Mouse (Mus musculus) CH12.LX (cell line): ENCODE measurements at regions not wholly inside any gene's neighbourhood (a gene's known extent, or its start where the extent isn't known, plus 50 kb on each side); places are given as distances from the start of the nearest gene placed in this dataset.

ENCODE experiments used
- DNase-seq: peaks from one replicate; pipeline ENCODE4 v3.0.0-alpha.2; 2013; ENCODE audit errors: extremely low read depth
- H3K27ac ChIP-seq: 2 replicates; pipeline ENCODE4 v1.5.1; 2012; ENCODE audit warnings: low read depth, mild to moderate bottlenecking, control low read depth, moderate library complexity; ENCODE audit not compliant: insufficient read depth
- H3K27me3 ChIP-seq: replicated peaks from 2 replicates; pipeline ENCODE3; 2012; ENCODE audit warnings: inconsistent platforms
- H3K36me3 ChIP-seq, 2 experiments: replicated peaks in 1 of 2; 2 replicates each; pipeline versions ENCODE3 to v1.6.1; 2012; ENCODE audit warnings: inconsistent platforms in 1 of 2, low read length in 1 of 2, mild to moderate bottlenecking in 1 of 2, mixed read lengths in 1 of 2, moderate library complexity in 1 of 2; ENCODE audit not compliant: control insufficient read depth in 1 of 2, insufficient read depth in 1 of 2
- H3K4me1 ChIP-seq, 2 experiments: 2 replicates each; pipeline ENCODE4 v1.6.1; 2012; ENCODE audit warnings: inconsistent platforms in 1 of 2, moderate library complexity in 1 of 2; ENCODE audit not compliant: insufficient read depth in 2 of 2, control insufficient read depth in 1 of 2
- H3K4me2 ChIP-seq: 2 replicates; pipeline ENCODE4 v1.6.1; 2012; ENCODE audit warnings: low read depth, mild to moderate bottlenecking, control low read depth; ENCODE audit not compliant: poor library complexity, insufficient read depth, severe bottlenecking
- H3K4me3 ChIP-seq, 3 experiments: fragments of 150-350 bp in 1 of 3; sonication (generic) in 1 of 3; replicated peaks in 1 of 3; 2 replicates each; pipeline versions ENCODE3 to v1.5.1; 2011 to 2012; ENCODE audit warnings: low read depth in 2 of 3, low read length in 2 of 3, mild to moderate bottlenecking in 2 of 3, moderate library complexity in 2 of 3, control low read depth in 1 of 3, improper control_type of control experiment in 1 of 3, inconsistent platforms in 1 of 3, mixed read lengths in 1 of 3; ENCODE audit not compliant: poor library complexity in 1 of 3
- H3K79me2 ChIP-seq: replicated peaks from 2 replicates; pipeline ENCODE4 v1.6.1; 2012; ENCODE audit warnings: mild to moderate bottlenecking, moderate library complexity; ENCODE audit not compliant: control insufficient read depth, poor library complexity, insufficient read depth, severe bottlenecking; ENCODE audit errors: extremely low read depth
- H3K9ac ChIP-seq: 2 replicates; pipeline ENCODE4 v1.6.1; 2012; ENCODE audit warnings: low read depth, mild to moderate bottlenecking, control low read depth, moderate library complexity; ENCODE audit not compliant: insufficient read depth
- H3K9me3 ChIP-seq: replicated peaks from 2 replicates; pipeline ENCODE3; 2012; ENCODE audit warnings: low read length, inconsistent platforms, mixed read lengths
- BHLHE40 ChIP-seq: IDR thresholded peaks from 2 replicates; pipeline ENCODE4 v1.6.1; 2011; ENCODE audit warnings: mild to moderate bottlenecking, low read depth, low read length, improper control_type of control experiment
- CHD1 ChIP-seq: IDR thresholded peaks from 2 replicates; pipeline ENCODE4 v1.6.1; 2012; ENCODE audit warnings: low read depth, low read length, improper control_type of control experiment, inconsistent platforms
- CHD2 ChIP-seq: IDR thresholded peaks from 2 replicates; pipeline ENCODE4 v1.6.1; 2011; ENCODE audit warnings: low read length, improper control_type of control experiment
- CTCF ChIP-seq, 2 experiments: IDR thresholded peaks in 1 of 2; conservative IDR thresholded peaks in 1 of 2; 2 replicates each; pipeline ENCODE4 v1.5.1; 2011 to 2012; ENCODE audit warnings: low read depth in 2 of 2, low read length in 2 of 2, improper control_type of control experiment in 1 of 2, inconsistent platforms in 1 of 2, mild to moderate bottlenecking in 1 of 2, moderate library complexity in 1 of 2
- E2F4 ChIP-seq: IDR thresholded peaks from 2 replicates; pipeline ENCODE4 v1.6.1; 2011; ENCODE audit warnings: low read depth, low read length, improper control_type of control experiment; ENCODE audit not compliant: insufficient replicate concordance
- ELF1 ChIP-seq: IDR thresholded peaks from 2 replicates; pipeline ENCODE4 v1.6.1; 2014; ENCODE audit warnings: low read depth, mild to moderate bottlenecking, inconsistent platforms, low read length, improper control_type of control experiment
- EP300 ChIP-seq: IDR thresholded peaks from 2 replicates; pipeline ENCODE4 v1.6.1; 2011; ENCODE audit warnings: low read length, improper control_type of control experiment
- ETS1 ChIP-seq: conservative IDR thresholded peaks from 2 replicates; pipeline ENCODE4 v1.6.1; 2012; ENCODE audit warnings: low read depth, mild to moderate bottlenecking, inconsistent platforms, low read length, improper control_type of control experiment, moderate library complexity
- HCFC1 ChIP-seq: IDR thresholded peaks from 2 replicates; pipeline ENCODE4 v1.6.1; 2012; ENCODE audit warnings: low read depth, mild to moderate bottlenecking, inconsistent platforms, low read length, improper control_type of control experiment
- IRF4 ChIP-seq: IDR thresholded peaks from 2 replicates; pipeline ENCODE4 v1.6.1; 2014; ENCODE audit warnings: low read depth, mild to moderate bottlenecking, inconsistent platforms, low read length, improper control_type of control experiment
- KAT2A ChIP-seq: IDR thresholded peaks from 2 replicates; pipeline ENCODE4 v1.6.1; 2012; ENCODE audit warnings: low read length, improper control_type of control experiment, inconsistent platforms; ENCODE audit not compliant: insufficient replicate concordance
- MAFK ChIP-seq: IDR thresholded peaks from 2 replicates; pipeline ENCODE4 v1.6.1; 2011; ENCODE audit warnings: low read length, improper control_type of control experiment; ENCODE audit not compliant: insufficient replicate concordance
- MAZ ChIP-seq: IDR thresholded peaks from 2 replicates; pipeline ENCODE4 v1.6.1; 2012; ENCODE audit warnings: low read depth, mild to moderate bottlenecking, inconsistent platforms, low read length, improper control_type of control experiment, moderate library complexity
- MEF2A ChIP-seq: IDR thresholded peaks from 2 replicates; pipeline ENCODE4 v1.6.1; 2014; ENCODE audit warnings: low read depth, mild to moderate bottlenecking, inconsistent platforms, low read length, improper control_type of control experiment, borderline replicate concordance
- MXI1 ChIP-seq: IDR thresholded peaks from 2 replicates; pipeline ENCODE4 v1.6.1; 2011; ENCODE audit warnings: mild to moderate bottlenecking, low read depth, low read length, improper control_type of control experiment
- MYC ChIP-seq: IDR thresholded peaks from 2 replicates; pipeline ENCODE4 v1.6.1; 2011; ENCODE audit warnings: low read depth, mild to moderate bottlenecking, improper control_type of control experiment, low read length
- NELFE ChIP-seq: IDR thresholded peaks from 2 replicates; pipeline ENCODE4 v1.6.1; 2011; ENCODE audit warnings: low read depth, low read length, improper control_type of control experiment
- NRF1 ChIP-seq: IDR thresholded peaks from 2 replicates; pipeline ENCODE4 v1.6.1; 2014; ENCODE audit warnings: low read depth, mild to moderate bottlenecking, inconsistent platforms, low read length, improper control_type of control experiment, moderate library complexity
- PAX5 ChIP-seq: IDR thresholded peaks from 2 replicates; pipeline ENCODE4 v1.6.1; 2012; ENCODE audit warnings: low read length, inconsistent platforms, mixed read lengths
- POLR2A ChIP-seq: IDR thresholded peaks from 2 replicates; pipeline ENCODE4 v1.6.1; 2011; ENCODE audit warnings: low read depth, mild to moderate bottlenecking, improper control_type of control experiment, low read length
- RAD21 ChIP-seq: IDR thresholded peaks from 2 replicates; pipeline ENCODE4 v1.6.1; 2011; ENCODE audit warnings: low read depth, mild to moderate bottlenecking, low read length, improper control_type of control experiment, moderate library complexity
- RCOR1 ChIP-seq: conservative IDR thresholded peaks from 2 replicates; pipeline ENCODE4 v1.6.1; 2012; ENCODE audit warnings: low read depth, mild to moderate bottlenecking, inconsistent platforms, low read length, improper control_type of control experiment
- TBP ChIP-seq: conservative IDR thresholded peaks from 2 replicates; pipeline ENCODE4 v1.6.1; 2011; ENCODE audit warnings: low read depth, low read length, improper control_type of control experiment
- TCF12 ChIP-seq: IDR thresholded peaks from 2 replicates; pipeline ENCODE4 v1.6.1; 2014; ENCODE audit warnings: low read depth, mild to moderate bottlenecking, inconsistent platforms, low read length, improper control_type of control experiment
- ZKSCAN1 ChIP-seq: IDR thresholded peaks from 2 replicates; pipeline ENCODE4 v1.6.1; 2012; ENCODE audit warnings: low read depth, inconsistent platforms, low read length, improper control_type of control experiment, borderline replicate concordance
- ZMIZ1 ChIP-seq: IDR thresholded peaks from 2 replicates; pipeline ENCODE4 v1.6.1; 2012; ENCODE audit warnings: low read depth, mild to moderate bottlenecking, inconsistent platforms, low read length, improper control_type of control experiment
- ZNF384 ChIP-seq: IDR thresholded peaks from 2 replicates; pipeline ENCODE4 v1.6.1; 2012; ENCODE audit warnings: low read depth, low read length, improper control_type of control experiment, inconsistent platforms
- dilution Hi-C: fragments of 300-500 bp; cut with MboI; formaldehyde crosslinking; loops from 2 replicates; pipeline ENCODE4 v1.14.3; 2020; ENCODE audit warnings: low sequenced_read_pairs; ENCODE audit not compliant: extremely low pct_unique_long_range_greater_than_20kb, extremely low pct_ligation_motif_present
- in situ Hi-C: fragments of 300-500 bp; cut with MboI; formaldehyde crosslinking; loops from 3 replicates; pipeline ENCODE4 v1.14.3; 2019; ENCODE audit warnings: low sequenced_read_pairs, low pct_ligation_motif_present, low pct_unique_long_range_greater_than_20kb, mixed read lengths

- Histone ChIP-seq H3K4me2 (no peak overlapping the region), H3K27ac (no peak overlapping the region), H3K9ac (no peak overlapping the region), H3K9me3 (peaks cover 7% of the 10 kb centered on the region), H3K36me3 (no peaks in the 10 kb centered on the region), H3K4me3 (no peak overlapping the region), H3K4me1 (peaks cover 16 to 37% of the 10 kb centered on the region in 2 experiments), H3K27me3 (no peaks in the 10 kb centered on the region), H3K79me2 (no peaks in the 10 kb centered on the region)
- TF ChIP-seq MYC, result no peak
- dilution Hi-C loops, result no loop called here
- in situ Hi-C loops, result loop anchor here (10.0 kb wide), 2 partner anchors 52 to 142 kb away; no protein-coding TSS in a partner anchor
- no peak for DNase-seq
Observed at GRCm38 (mm10) chr13:51272786-51273185, 102.0 kb downstream of the Nxnl2 start.

- Histone ChIP-seq H3K27me3 (no peaks in the 10 kb centered on the region), H3K4me1 (peaks cover 16 to 48% of the 10 kb centered on the region in 2 experiments), H3K9me3 (peaks cover 7% of the 10 kb centered on the region), H3K4me3 (no peak overlapping the region), H3K36me3 (no peaks in the 10 kb centered on the region), H3K79me2 (no peaks in the 10 kb centered on the region), H3K4me2 (peak overlapping the region; percentile 45), H3K27ac (peak overlapping the region; percentile 37), H3K9ac (peak overlapping the region; percentile 7; the same call in 1 of the 2 replicates)
- in situ Hi-C loops, result loop anchor here (10.0 kb wide), 2 partner anchors 50 to 140 kb away; no protein-coding TSS in a partner anchor
- dilution Hi-C loops, result no loop called here
- TF ChIP-seq MEF2A (peak; percentile 42), POLR2A (no peak), MAZ (peak; percentile 78), ELF1 (no peak), NRF1 (no peak), CHD2 (peak; percentile 77), E2F4 (no peak), IRF4 (peak; percentile 90), NELFE (no peak), MAFK (no peak), BHLHE40 (peak; percentile 92), ZKSCAN1 (no peak), ZMIZ1 (no peak), CTCF (conservative IDR thresholded peaks at IDR 0.05 in 1 of 2, IDR thresholded peaks at IDR 0.05 in 1 of 2; ENCODE audit: low read depth in 2 of 2, low read length in 2 of 2) (no peak), MXI1 (no peak), KAT2A (no peak), ZNF384 (no peak), TCF12 (peak; percentile 99), RCOR1 (peak; percentile 58; the same call in 1 of the 2 replicates), CHD1 (no peak), ETS1 (peak; percentile 95), HCFC1 (no peak), TBP (peak; percentile 35; the same call in 1 of the 2 replicates), PAX5 (no peak), RAD21 (no peak; the same call in 1 of the 2 replicates), EP300 (peak; percentile 95)
- peak; percentile 88 for DNase-seq
Observed at GRCm38 (mm10) chr13:51274639-51275038, 103.8 kb downstream of the Nxnl2 start.
